Mouse (Mus musculus) cerebellum, postnatal 4 days (tissue): Measurements from ENCODE around the gene Gdf9.

ENCODE experiments used
- DNase-seq, 2 experiments: peaks; one replicate each; pipeline ENCODE4 v3.0.0; 2022; ENCODE audit warnings: low spot score in 2 of 2, mixed read lengths in 1 of 2

Gene Gdf9

GRCm38 (mm10) chr11:53478383-53479170, 47.8 kb downstream of the Gdf9 start:
- DNase-seq = no peak

- DNase-seq = no peak
These were observed 48.5 kb downstream of the Gdf9 start for GRCm38 (mm10) chr11:53479171-53479782.

- DNase-seq = no peak
These were observed 49.0 kb downstream of the Gdf9 start, which contains the start of the genes Gm9945 and Sowaha for GRCm38 (mm10) chr11:53479783-53480301. Gm9945 (plus strand) TSS chr11:53480166. Sowaha (minus strand) TSS chr11:53480274.

- no peak for DNase-seq
These were observed 50.4 kb downstream of the Gdf9 start for GRCm38 (mm10) chr11:53481088-53481730.

GRCm38 (mm10) chr11:53483159-53483891, 52.5 kb downstream of the Gdf9 start:
- DNase-seq = no peak

- no peak for DNase-seq
These were observed 54.9 kb downstream of the Gdf9 start for GRCm38 (mm10) chr11:53485719-53486118.

GRCm38 (mm10) chr11:53486351-53486750, 55.5 kb downstream of the Gdf9 start:
- no peak for DNase-seq

GRCm38 (mm10) chr11:53486822-53487594, 56.2 kb downstream of the Gdf9 start:
- DNase-seq = no peak
